Mouse (Mus musculus) ES-E14 (cell line): Measurements from ENCODE around the gene Ubfd1. TPM values are rescaled to one million over a fixed set of nuclear protein-coding genes. Genes with fewer than 3 reads are reported as not detected.

ENCODE experiments used
- DNase-seq: peaks from one replicate; pipeline ENCODE4 v3.0.0-alpha.2; 2013; ENCODE audit warnings: low read depth, low spot score
- H3K27ac ChIP-seq: 2 replicates; pipeline ENCODE4 v1.5.1; 2012; ENCODE audit warnings: low read depth, mild to moderate bottlenecking, low read length, moderate library complexity, mixed read lengths; ENCODE audit not compliant: poor library complexity, insufficient read depth, severe bottlenecking
- H3K36me3 ChIP-seq: 2 replicates; pipeline ENCODE4 v1.6.1; 2012; ENCODE audit warnings: mild to moderate bottlenecking, low read length, moderate library complexity, mixed read lengths; ENCODE audit not compliant: control insufficient read depth, poor library complexity, insufficient read depth, severe bottlenecking
- H3K4me1 ChIP-seq, 2 experiments: fragments of 150-350 bp in 1 of 2; sonication (generic) in 1 of 2; 2 replicates each; pipeline ENCODE4 v1.6.1; 2012; ENCODE audit warnings: low read length in 2 of 2, mild to moderate bottlenecking in 1 of 2, mixed read lengths in 1 of 2; ENCODE audit not compliant: control insufficient read depth in 2 of 2, insufficient read depth in 2 of 2, poor library complexity in 1 of 2
- H3K4me3 ChIP-seq, 2 experiments: fragments of 150-350 bp in 1 of 2; sonication (generic) in 1 of 2; 2 replicates each; pipeline ENCODE4 v1.5.1; 2012; ENCODE audit warnings: low read length in 2 of 2, low read depth in 1 of 2, mild to moderate bottlenecking in 1 of 2, mixed read lengths in 1 of 2; ENCODE audit not compliant: insufficient read depth in 1 of 2, poor library complexity in 1 of 2, severe bottlenecking in 1 of 2
- H3K9ac ChIP-seq: 2 replicates; pipeline ENCODE4 v1.6.1; 2012; ENCODE audit warnings: low read depth, mild to moderate bottlenecking, low read length, mixed read lengths; ENCODE audit not compliant: poor library complexity, insufficient read depth, severe bottlenecking
- H3K9me3 ChIP-seq: fragments of 150-350 bp; sonication (generic); 2 replicates; pipeline ENCODE4 v1.6.1; 2012; ENCODE audit warnings: low read depth, mild to moderate bottlenecking, low read length; ENCODE audit not compliant: control insufficient read depth, insufficient read depth
- CHD2 ChIP-seq: IDR thresholded peaks from 2 replicates; pipeline ENCODE4 v1.6.1; 2014; ENCODE audit warnings: mild to moderate bottlenecking, low read depth, low read length, inconsistent platforms
- HCFC1 ChIP-seq: IDR thresholded peaks from 2 replicates; pipeline ENCODE4 v1.6.1; 2012; ENCODE audit warnings: low read length, inconsistent platforms, borderline replicate concordance; ENCODE audit not compliant: insufficient read depth
- MAFK ChIP-seq: IDR thresholded peaks from 2 replicates; pipeline ENCODE4 v1.6.1; 2014; ENCODE audit warnings: mild to moderate bottlenecking, low read depth, low read length, inconsistent platforms; ENCODE audit not compliant: insufficient read depth
- ZC3H11A ChIP-seq: IDR thresholded peaks from 2 replicates; pipeline ENCODE4 v1.6.1; 2012; ENCODE audit warnings: low read depth, mild to moderate bottlenecking, inconsistent platforms, low read length, borderline replicate concordance
- ZNF384 ChIP-seq: IDR thresholded peaks from 2 replicates; pipeline ENCODE4 v1.6.1; 2012; ENCODE audit warnings: low read depth, low read length, inconsistent platforms
- in situ Hi-C, 2 experiments: fragments of 600-800 bp; cut with MboI; formaldehyde crosslinking; loops; one replicate each; pipeline ENCODE4 v1.15.1; 2025; ENCODE audit warnings: low sequenced_read_pairs in 2 of 2, inconsistent platforms in 1 of 2; ENCODE audit not compliant: unreplicated experiment in 2 of 2
- total RNA-seq: library from RNA; depleted of rRNA; stranded (reverse); fragments of 300-350 nt; gene quantifications from 2 replicates; pipeline ENCODE4 v1.2.3, GENCODE M21; 2012

Ubfd1 gene
- total RNA-seq, 1 experiment = 70.7 TPM

DNA sequence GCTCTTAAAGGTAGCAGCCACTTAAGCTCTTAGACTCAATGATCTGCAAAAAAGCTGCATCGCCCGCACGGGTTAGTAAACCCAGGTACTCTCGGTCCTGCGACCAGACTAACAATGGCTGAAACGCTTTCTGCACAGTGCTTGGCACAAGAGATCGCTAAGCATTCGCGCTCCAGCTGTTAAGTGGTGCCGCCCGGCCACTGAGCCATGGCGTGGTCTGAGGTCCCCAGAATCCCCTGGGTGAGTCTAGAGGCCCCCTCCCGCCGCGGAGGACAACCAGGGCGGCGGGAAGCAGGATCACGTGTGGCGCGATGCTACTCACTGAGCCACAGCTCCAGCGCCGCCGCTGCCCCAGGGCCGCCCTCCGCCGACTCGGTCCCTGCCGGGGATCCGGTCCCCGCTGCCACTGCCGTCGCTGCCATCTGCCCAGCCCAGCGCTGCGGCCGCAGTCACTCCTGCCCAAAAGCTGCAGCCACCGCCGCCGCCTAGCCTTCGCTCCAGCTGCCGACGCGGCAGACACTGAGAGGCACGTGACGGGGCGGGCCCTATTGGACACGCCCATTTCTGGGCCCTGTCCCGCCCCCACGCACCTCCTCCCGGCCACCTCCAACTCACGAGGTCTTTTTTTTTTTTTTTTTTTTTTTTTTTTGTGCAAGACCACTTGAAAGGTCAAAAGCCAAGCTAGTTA, 46.2 kb upstream of the Ubfd1 start, which contains the start of gene Gga2:
TSS of gene Gga2 (minus strand) at position 556 of the 688 bp plus-strand sequence.
- in situ Hi-C loops = no loop called here
- H3K4me3 ChIP-seq = peak within 1 kb of the TSS; percentile 74 to 92

DNA sequence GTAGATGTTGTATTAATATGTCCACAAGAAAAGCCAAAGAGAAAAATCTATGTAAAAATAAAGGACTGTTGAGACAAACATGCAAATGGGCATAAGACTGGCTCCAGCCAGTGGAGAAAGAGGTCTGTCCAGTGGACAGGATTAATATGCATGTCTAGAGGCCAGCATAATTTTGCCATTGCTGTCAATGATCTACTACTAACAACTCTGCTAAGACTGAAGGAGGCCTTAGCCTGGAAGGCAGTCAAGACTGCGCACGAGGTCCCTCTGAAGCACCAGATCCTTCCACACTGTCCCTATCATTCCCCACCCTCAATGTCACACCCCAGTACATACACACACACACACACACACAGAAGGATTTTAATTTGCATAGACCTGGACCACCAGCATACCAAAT, 44.8 kb upstream of the Ubfd1 start:
- H3K36me3 ChIP-seq = peaks cover 4% of the 10 kb centered on the region; the same call in 1 of the 2 replicates
- H3K9me3 ChIP-seq = no peaks in the 10 kb centered on the region
- H3K4me3 ChIP-seq = no peak overlapping the region
- in situ Hi-C loops = no loop called here
- H3K4me1 ChIP-seq = peaks cover 3 to 7% of the 10 kb centered on the region in 2 experiments; a peak in 3 of 4 replicates
- no peak overlapping the region for H3K27ac ChIP-seq
- DNase-seq = no peak
- H3K9ac ChIP-seq = no peak overlapping the region
- TF ChIP-seq ZNF384 (no peak), HCFC1 (no peak), ZC3H11A (no peak), MAFK (no peak), CHD2 (no peak)

More for the DNA sequence above, 46.2 kb upstream of the Ubfd1 start, which contains the start of gene Gga2:
- Histone ChIP-seq H3K9me3 (no peaks in the 10 kb centered on the region), H3K9ac (peak within 1 kb of the TSS; percentile 92), H3K4me1 (peaks cover 3 to 16% of the 10 kb centered on the region in 2 experiments; a peak in 3 of 4 replicates), H3K36me3 (peaks cover 5% of the 10 kb centered on the region; the same call in 1 of the 2 replicates), H3K27ac (peak within 1 kb of the TSS; percentile 55; the same call in 1 of the 2 replicates)
- DNase-seq = peak; percentile 74
- TF ChIP-seq ZNF384 (peak; percentile 99), HCFC1 (peak; percentile 63; the same call in 1 of the 2 replicates), ZC3H11A (no peak), MAFK (no peak), CHD2 (no peak)

DNA sequence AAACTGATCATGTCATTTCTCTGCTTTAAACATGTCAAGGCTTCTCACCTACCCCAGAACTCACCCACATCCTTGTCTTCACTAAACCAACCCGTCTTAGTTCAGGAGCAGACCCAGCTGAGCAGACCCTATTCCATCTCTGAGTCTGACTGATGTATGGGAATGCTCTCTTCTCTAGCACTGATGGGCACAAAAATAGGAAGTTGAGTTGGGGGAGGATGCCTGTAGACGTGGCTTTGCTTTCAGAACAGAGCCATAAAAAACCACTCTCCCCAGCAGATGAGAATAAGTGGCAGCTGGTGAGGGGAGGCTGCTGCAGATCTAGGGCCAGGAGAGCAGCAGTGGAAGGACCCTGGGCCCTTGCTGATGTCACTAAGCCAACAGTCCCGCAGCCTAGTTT, 33.6 kb upstream of the Ubfd1 start:
- no peak overlapping the region for H3K4me3 ChIP-seq
- DNase-seq = no peak
- H3K36me3 ChIP-seq = peaks cover 3% of the 10 kb centered on the region
- H3K4me1 ChIP-seq = no peaks in the 10 kb centered on the region
- no peak overlapping the region for H3K9ac ChIP-seq
- no peak overlapping the region for H3K27ac ChIP-seq
- no peaks in the 10 kb centered on the region for H3K9me3 ChIP-seq
- in situ Hi-C loops = no loop called here
- no peak for TF ChIP-seq ZC3H11A
- TF ChIP-seq MAFK = no peak
- no peak for TF ChIP-seq CHD2
- no peak for TF ChIP-seq ZNF384
- no peak for TF ChIP-seq HCFC1

DNA sequence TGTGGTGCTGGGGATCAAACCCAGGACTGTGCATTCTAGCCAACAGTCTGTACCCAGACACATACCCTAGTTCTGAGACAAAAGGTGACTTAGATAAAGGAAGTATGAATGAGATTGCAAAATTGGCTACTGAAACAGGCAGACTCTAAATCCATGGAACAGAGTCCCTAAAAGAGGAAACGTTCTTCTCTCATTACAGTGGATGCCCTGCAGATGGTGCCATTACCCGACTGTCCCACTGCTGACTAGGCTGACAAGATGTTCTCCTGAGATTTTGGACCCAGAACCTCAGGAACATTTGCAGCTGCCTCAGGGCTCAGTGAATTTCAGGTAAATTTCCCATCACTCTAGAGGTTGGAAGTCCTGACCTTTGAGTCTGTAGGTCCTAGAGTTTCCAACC, 32.6 kb upstream of the Ubfd1 start:
- no peaks in the 10 kb centered on the region for H3K9me3 ChIP-seq
- no peak overlapping the region for H3K4me3 ChIP-seq
- TF ChIP-seq ZC3H11A = no peak
- TF ChIP-seq MAFK = no peak
- no peak for TF ChIP-seq CHD2
- peaks cover 6% of the 10 kb centered on the region for H3K36me3 ChIP-seq
- in situ Hi-C loops = no loop called here
- no peaks in the 10 kb centered on the region for H3K4me1 ChIP-seq
- DNase-seq = no peak
- H3K9ac ChIP-seq = no peak overlapping the region
- H3K27ac ChIP-seq = no peak overlapping the region

DNA sequence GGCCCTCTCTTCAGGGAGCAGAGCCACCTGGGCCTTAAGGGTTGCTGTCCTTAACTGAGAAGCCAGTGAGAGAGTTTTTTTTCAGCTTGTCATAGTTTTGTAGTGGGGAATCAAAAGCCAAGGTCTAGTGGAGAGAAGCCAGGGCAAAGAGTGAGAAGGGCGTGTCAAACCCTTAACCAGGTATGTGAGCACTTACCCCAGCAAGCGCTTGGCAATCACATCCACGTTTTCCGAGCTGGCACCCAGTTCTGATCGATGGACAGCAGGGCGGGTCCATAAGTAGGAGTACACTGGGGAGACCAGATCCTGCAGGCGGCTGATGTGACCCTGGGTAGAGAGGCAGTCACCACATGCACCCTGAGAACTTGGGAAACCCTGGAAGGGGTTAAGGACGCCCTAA, 22.9 kb upstream of the Ubfd1 start:
- no peak for TF ChIP-seq ZC3H11A
- H3K36me3 ChIP-seq = peaks cover 28% of the 10 kb centered on the region
- no peak for DNase-seq
- H3K9me3 ChIP-seq = no peaks in the 10 kb centered on the region
- H3K4me1 ChIP-seq = no peaks in the 10 kb centered on the region
- H3K27ac ChIP-seq = no peak overlapping the region
- H3K9ac ChIP-seq = no peak overlapping the region
- H3K4me3 ChIP-seq = no peak overlapping the region
- in situ Hi-C loops = no loop called here
